9 mouse cellular contexts compared by ENCODE assay signal in the genomic region with DNA sequence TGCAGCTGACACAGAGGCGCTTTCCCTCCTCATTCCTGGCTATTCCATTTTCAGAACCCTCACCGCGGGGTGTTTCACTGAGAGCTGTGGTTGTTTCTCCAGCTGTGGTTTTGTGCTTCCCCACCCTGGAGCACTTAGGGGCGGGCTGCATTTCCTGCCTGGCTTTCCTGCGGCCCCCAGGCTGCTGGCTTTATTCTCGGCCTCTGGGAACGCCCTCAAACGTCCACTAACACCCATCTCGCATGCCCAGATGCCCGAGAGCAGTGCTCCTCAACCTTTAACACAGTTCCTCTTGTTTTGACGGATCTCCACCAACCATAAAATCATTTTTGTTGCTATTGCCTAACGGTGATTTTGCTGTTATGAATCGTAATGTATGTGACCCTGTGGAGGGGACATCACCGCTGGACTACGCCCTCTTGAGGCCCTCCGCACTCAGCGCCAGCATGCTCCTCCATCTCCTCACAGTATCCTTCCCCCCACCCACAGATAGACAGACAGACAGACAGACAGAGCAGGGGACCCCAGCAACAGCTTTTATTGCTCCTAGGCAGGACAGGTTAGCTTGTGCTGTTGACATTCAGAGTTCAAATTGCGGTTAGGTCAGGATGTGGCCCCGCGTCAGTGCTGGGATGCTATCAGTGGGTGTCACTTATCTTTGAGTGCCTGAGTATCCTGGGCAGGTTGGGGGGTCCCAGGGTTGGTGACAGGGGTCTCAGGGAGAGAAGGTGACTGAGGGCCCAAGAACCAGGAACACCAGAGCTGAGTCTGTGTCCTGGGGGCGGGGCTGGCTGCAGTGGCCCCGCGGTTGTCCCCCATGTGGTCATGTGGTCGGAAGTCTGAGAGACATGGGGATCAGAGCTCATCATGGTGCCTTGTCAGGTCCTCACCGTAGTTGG. TPM values are rescaled to one million over a fixed set of nuclear protein-coding genes. Genes with fewer than 3 reads are reported as not detected.
DNase-seq lines count a peak whose midpoint lies in the region; ATAC-seq and TF ChIP-seq lines count a peak whose summit lies in the region.
"Had no signal": no experiment of that assay in that cellular context is flagged by ENCODE, and none has a peak within 500 bp of the region (broad histone marks: within the 10 kb centered on the region; RNA-seq: fewer than 3 reads in every experiment).

No protein-coding gene starts in this region.

- TF ChIP-seq CTCF in cortical plate, adult 2 months (IDR thresholded peaks at IDR 0.05; ENCODE audit: extremely low read depth, insufficient read depth, low read length), result no peak

- peaks cover 44% of the 10 kb centered on the region for H3K36me3 ChIP-seq in forebrain, embryonic 13.5 days (ENCODE audit: poor library complexity, severe bottlenecking)
- H3K36me3 ChIP-seq in forebrain, embryonic 15.5 days, result peaks cover 11% of the 10 kb centered on the region
- H3K36me3 ChIP-seq in limb, embryonic 15.5 days, result peaks cover 59% of the 10 kb centered on the region

- H3K4me3 ChIP-seq in forebrain, embryonic 13.5 days, result no peak overlapping the region
- H3K4me3 ChIP-seq in forebrain, embryonic 15.5 days, result no peak overlapping the region
- H3K4me3 ChIP-seq in cortical plate, adult 2 months (ENCODE audit: insufficient read depth, low read length), result no peak overlapping the region
- H3K4me3 ChIP-seq in limb, embryonic 15.5 days, result no peak overlapping the region

- ATAC-seq in forebrain, embryonic 13.5 days, result no peak
- ATAC-seq in forebrain, embryonic 15.5 days (replicated peaks), result no peak
- peak; percentile 32; the same call in 1 of the 2 replicates for ATAC-seq in limb, embryonic 15.5 days (ENCODE audit: insufficient number of reproducible peaks, low FRiP score, low TSS enrichment, low read depth)
- peak; percentile 82 for ATAC-seq in monocyte, adult 5-6 weeks (replicated peaks; ENCODE audit: insufficient number of reproducible peaks, low FRiP score, low TSS enrichment, poor library complexity, severe bottlenecking)
- ATAC-seq: Patski had no signal

- no peak overlapping the region for H3K4me2 ChIP-seq in forebrain, embryonic 13.5 days
- no peak overlapping the region for H3K4me2 ChIP-seq in forebrain, embryonic 15.5 days (replicated peaks)
- 0 out of 2 replicates have a peak overlapping the region, but pooled peaks have one; percentile 1 for H3K4me2 ChIP-seq in limb, embryonic 15.5 days

- H3K27ac ChIP-seq in forebrain, embryonic 13.5 days, result peak overlapping the region; percentile 27
- H3K27ac ChIP-seq in forebrain, embryonic 15.5 days (replicated peaks), result no peak overlapping the region
- peak overlapping the region; percentile 13 for H3K27ac ChIP-seq in cortical plate, adult 2 months (ENCODE audit: insufficient read depth, low read length)
- H3K27ac ChIP-seq in limb, embryonic 15.5 days, result peak overlapping the region; percentile 73

- H3K9ac ChIP-seq in forebrain, embryonic 13.5 days, result 0 out of 2 replicates have a peak overlapping the region, but pooled peaks have one; percentile 4
- H3K9ac ChIP-seq in forebrain, embryonic 15.5 days (replicated peaks), result no peak overlapping the region
- no peak overlapping the region for H3K9ac ChIP-seq in limb, embryonic 15.5 days

- peak; percentile 68 for DNase-seq in heart, postnatal 25 days (ENCODE audit: low spot score)
- DNase-seq in urinary bladder, adult 2 months (ENCODE audit: low spot score), result no peak
- no peak for DNase-seq in ovary, postnatal 10 days (ENCODE audit: low spot score)

- H3K9me3 ChIP-seq in forebrain, embryonic 13.5 days (replicated peaks), result no peaks in the 10 kb centered on the region
- no peaks in the 10 kb centered on the region for H3K9me3 ChIP-seq in forebrain, embryonic 15.5 days
- no peaks in the 10 kb centered on the region for H3K9me3 ChIP-seq in limb, embryonic 15.5 days

- TF ChIP-seq POLR2A in cortical plate, adult 2 months (IDR thresholded peaks at IDR 0.05; ENCODE audit: extremely low read depth, insufficient read depth, low read length), result no peak

- H3K4me1 ChIP-seq in forebrain, embryonic 13.5 days, result no peaks in the 10 kb centered on the region
- peaks cover 2% of the 10 kb centered on the region; the same call in 1 of the 2 replicates for H3K4me1 ChIP-seq in forebrain, embryonic 15.5 days
- H3K4me1 ChIP-seq in cortical plate, adult 2 months (ENCODE audit: control insufficient read depth, insufficient read depth, low read length), result no peaks in the 10 kb centered on the region
- peaks cover 23% of the 10 kb centered on the region for H3K4me1 ChIP-seq in limb, embryonic 15.5 days

- no peaks in the 10 kb centered on the region for H3K27me3 ChIP-seq in forebrain, embryonic 13.5 days
- H3K27me3 ChIP-seq in forebrain, embryonic 15.5 days, result no peaks in the 10 kb centered on the region
- H3K27me3 ChIP-seq in limb, embryonic 15.5 days, result no peaks in the 10 kb centered on the region
- H3K27me3 ChIP-seq: Patski had no signal

- 76% methylated on average over 25 of the region's 25 CpGs for WGBS in forebrain, embryonic 13.5 days
- 76% methylated on average over 25 of the region's 25 CpGs for WGBS in forebrain, embryonic 15.5 days
- WGBS in limb, embryonic 15.5 days, result 61% methylated on average over 25 of the region's 25 CpGs

- intact Hi-C loops in heart, postnatal 25 days (cut with DNase I), result loop anchor here (2.0 kb wide), 1 partner anchor 20 kb away; a partner anchor contains a TSS

RNA-seq across cellular contexts. Expression of a gene that starts 9.4 kb away (rescaled TPM):
- 61.3 and 62.0 TPM in 2 replicates for polyA plus RNA-seq in forebrain, embryonic 13.5 days (2015; fragmentation: Nextera tagmentation; extraction: Ambion mirVana)
- 49.6 and 54.4 TPM in 2 replicates for polyA plus RNA-seq in forebrain, embryonic 15.5 days (2015; fragmentation: Nextera tagmentation; extraction: Ambion mirVana)
- polyA plus RNA-seq in cortical plate, adult 2 months (2012; rRNA removed), result 12.8 and 13.1 TPM in 2 replicates
- total RNA-seq in heart, postnatal 25 days (2021), result 10 to 100 TPM; 28.1 to 32.4 TPM
- 653 and 714 TPM in 2 replicates for polyA plus RNA-seq in limb, embryonic 15.5 days (2015; fragmentation: Nextera tagmentation; extraction: Ambion mirVana)
- total RNA-seq in monocyte, adult 5-6 weeks (2017), result 6.2 to 20.1 TPM (median 15.3 TPM) in 3 replicates
- 277 and 317 TPM in 2 replicates for polyA plus RNA-seq in urinary bladder, adult 2 months (2012; rRNA removed)

RNA-seq across cellular contexts. Expression of a gene that starts 20.2 kb away (rescaled TPM):
- polyA plus RNA-seq in forebrain, embryonic 13.5 days (2015; fragmentation: Nextera tagmentation; extraction: Ambion mirVana), result 14.7 and 14.8 TPM in 2 replicates
- 12.6 and 15.3 TPM in 2 replicates for polyA plus RNA-seq in forebrain, embryonic 15.5 days (2015; fragmentation: Nextera tagmentation; extraction: Ambion mirVana)
- 21.4 and 23.2 TPM in 2 replicates for polyA plus RNA-seq in cortical plate, adult 2 months (2012; rRNA removed)
- 1 to 10 TPM; 6.8 to 7.1 TPM for total RNA-seq in heart, postnatal 25 days (2021)
- polyA plus RNA-seq in limb, embryonic 15.5 days (2015; fragmentation: Nextera tagmentation; extraction: Ambion mirVana), result 23.1 and 25.1 TPM in 2 replicates
- 1.5 to 12.8 TPM (median 3.7 TPM) in 3 replicates for total RNA-seq in monocyte, adult 5-6 weeks (2017)
- polyA plus RNA-seq in urinary bladder, adult 2 months (2012; rRNA removed), result 37.6 and 46.5 TPM in 2 replicates

RNA-seq across cellular contexts. Expression of a gene that starts 20.4 kb away (rescaled TPM):
- polyA plus RNA-seq in forebrain, embryonic 13.5 days (2015; fragmentation: Nextera tagmentation; extraction: Ambion mirVana), result 52.7 and 58.5 TPM in 2 replicates
- polyA plus RNA-seq in forebrain, embryonic 15.5 days (2015; fragmentation: Nextera tagmentation; extraction: Ambion mirVana), result 62.4 and 63.9 TPM in 2 replicates
- polyA plus RNA-seq in cortical plate, adult 2 months (2012; rRNA removed), result 89.5 and 92.3 TPM in 2 replicates
- 10 to 100 TPM; 25.7 to 27.8 TPM for total RNA-seq in heart, postnatal 25 days (2021)
- polyA plus RNA-seq in limb, embryonic 15.5 days (2015; fragmentation: Nextera tagmentation; extraction: Ambion mirVana), result 63.0 and 70.3 TPM in 2 replicates
- 45.8 to 57.3 TPM (median 52.8 TPM) in 3 replicates for total RNA-seq in monocyte, adult 5-6 weeks (2017)
- 59.9 and 69.6 TPM in 2 replicates for polyA plus RNA-seq in urinary bladder, adult 2 months (2012; rRNA removed)

RNA-seq across cellular contexts. Expression of a gene that starts 21.0 kb away (rescaled TPM):
- polyA plus RNA-seq in forebrain, embryonic 13.5 days (2015; fragmentation: Nextera tagmentation; extraction: Ambion mirVana), result 8.0 and 9.9 TPM in 2 replicates
- 16.6 and 17.8 TPM in 2 replicates for polyA plus RNA-seq in forebrain, embryonic 15.5 days (2015; fragmentation: Nextera tagmentation; extraction: Ambion mirVana)
- polyA plus RNA-seq in cortical plate, adult 2 months (2012; rRNA removed), result 30.7 and 37.0 TPM in 2 replicates
- 10 to 100 TPM; 66.1 to 71.7 TPM for total RNA-seq in heart, postnatal 25 days (2021)
- 99.7 and 121 TPM in 2 replicates for polyA plus RNA-seq in limb, embryonic 15.5 days (2015; fragmentation: Nextera tagmentation; extraction: Ambion mirVana)
- total RNA-seq in monocyte, adult 5-6 weeks (2017), result 74.9 to 100 TPM (median 91.0 TPM) in 3 replicates
- 144 and 157 TPM in 2 replicates for polyA plus RNA-seq in urinary bladder, adult 2 months (2012; rRNA removed)

RNA-seq across cellular contexts. Expression of a gene that starts 30.0 kb away (rescaled TPM):
- 14.9 and 17.2 TPM in 2 replicates for polyA plus RNA-seq in forebrain, embryonic 13.5 days (2015; fragmentation: Nextera tagmentation; extraction: Ambion mirVana)
- polyA plus RNA-seq in forebrain, embryonic 15.5 days (2015; fragmentation: Nextera tagmentation; extraction: Ambion mirVana), result 16.0 and 16.1 TPM in 2 replicates
- 14.6 and 15.5 TPM in 2 replicates for polyA plus RNA-seq in cortical plate, adult 2 months (2012; rRNA removed)
- total RNA-seq in heart, postnatal 25 days (2021), result 10 to 100 TPM; 23.2 to 27.7 TPM
- polyA plus RNA-seq in limb, embryonic 15.5 days (2015; fragmentation: Nextera tagmentation; extraction: Ambion mirVana), result 9.3 and 11.5 TPM in 2 replicates
- total RNA-seq in monocyte, adult 5-6 weeks (2017), result 1.6 to 5.0 TPM (median 2.0 TPM) in 3 replicates
- 5.1 and 18.2 TPM in 2 replicates for polyA plus RNA-seq in urinary bladder, adult 2 months (2012; rRNA removed)

Comparison
In these comparisons a context has a peak if more than half of its experiments do, and no peak if none do; other contexts are left out.
1. ATAC-seq: peak in limb, embryonic 15.5 days (single experiment) and monocyte, adult 5-6 weeks (single experiment); none in forebrain, embryonic 13.5 days (single experiment) and forebrain, embryonic 15.5 days (single experiment).